Mouse (Mus musculus): ENCODE data around the gene A4gnt. TPM values are rescaled to one million over a fixed set of nuclear protein-coding genes. Genes with fewer than 3 reads are reported as not detected.
A peak's percentile ranks its signal among the peaks of the same experiment; 100 is the strongest.

A4gnt gene
- polyA plus RNA-seq (2015; fragmentation: Nextera tagmentation; extraction: Ambion mirVana) = not detected in 2 replicates

GRCm38 (mm10) chr9:99612202-99612601 is at the start of gene A4gnt:
TSS of gene A4gnt (plus strand) at chr9:99612502.
- no peak within 1 kb of the TSS for H3K4me3 ChIP-seq (ENCODE audit: low read length)
- no peak for ATAC-seq (ENCODE audit: low read depth)
- WGBS = 30% methylated on average over 2 of the region's 2 CpGs
- no peak within 1 kb of the TSS for H3K4me2 ChIP-seq (ENCODE audit: low read depth, low read length)
- H3K36me3 ChIP-seq (ENCODE audit: control insufficient read depth, insufficient read depth, low read length) = no peaks in the 10 kb centered on the region
- no peak within 1 kb of the TSS for H3K27ac ChIP-seq (ENCODE audit: low read length)
- H3K27me3 ChIP-seq (ENCODE audit: control insufficient read depth, insufficient read depth, low read depth, low read length) = no peaks in the 10 kb centered on the region
- no peaks in the 10 kb centered on the region for H3K9me3 ChIP-seq (ENCODE audit: control insufficient read depth, low read length)
- no peak within 1 kb of the TSS for H3K9ac ChIP-seq (ENCODE audit: low read length)
- no peaks in the 10 kb centered on the region for H3K4me1 ChIP-seq (replicated peaks; ENCODE audit: control insufficient read depth, insufficient read depth, low read length)

GRCm38 (mm10) chr9:99563714-99564113 is 48.6 kb upstream of the A4gnt start:
- H3K9me3 ChIP-seq (ENCODE audit: control insufficient read depth, low read length) = no peaks in the 10 kb centered on the region
- ATAC-seq (ENCODE audit: low read depth) = 0 out of 2 replicates have a peak, but pooled peaks have one; percentile 39
- WGBS = 14% methylated on average over 11 of the region's 11 CpGs
- no peaks in the 10 kb centered on the region for H3K27me3 ChIP-seq (ENCODE audit: control insufficient read depth, insufficient read depth, low read depth, low read length)
- peaks cover 5% of the 10 kb centered on the region; the same call in 1 of the 2 replicates for H3K4me1 ChIP-seq (replicated peaks; ENCODE audit: control insufficient read depth, insufficient read depth, low read length)
- no peak overlapping the region for H3K9ac ChIP-seq (ENCODE audit: low read length)
- no peaks in the 10 kb centered on the region for H3K36me3 ChIP-seq (ENCODE audit: control insufficient read depth, insufficient read depth, low read length)
- H3K27ac ChIP-seq (ENCODE audit: low read length) = no peak overlapping the region
- H3K4me2 ChIP-seq (ENCODE audit: low read depth, low read length) = no peak overlapping the region
- no peak overlapping the region for H3K4me3 ChIP-seq (ENCODE audit: low read length)

GRCm38 (mm10) chr9:99568023-99568346 is 44.3 kb upstream of the A4gnt start:
- no peaks in the 10 kb centered on the region for H3K27me3 ChIP-seq (ENCODE audit: control insufficient read depth, insufficient read depth, low read depth, low read length)
- H3K36me3 ChIP-seq (ENCODE audit: control insufficient read depth, insufficient read depth, low read length) = no peaks in the 10 kb centered on the region
- H3K27ac ChIP-seq (ENCODE audit: low read length) = peak overlapping the region; percentile 98
- H3K4me1 ChIP-seq (replicated peaks; ENCODE audit: control insufficient read depth, insufficient read depth, low read length) = peaks cover 5% of the 10 kb centered on the region
- under 1% methylated on average over 15 of the region's 15 CpGs for WGBS
- H3K4me3 ChIP-seq (ENCODE audit: low read length) = peak overlapping the region; percentile 77
- peak overlapping the region; percentile 91 for H3K4me2 ChIP-seq (ENCODE audit: low read depth, low read length)
- no peak; the same call in 1 of the 2 replicates for ATAC-seq (ENCODE audit: low read depth)
- H3K9me3 ChIP-seq (ENCODE audit: control insufficient read depth, low read length) = no peaks in the 10 kb centered on the region
- peak overlapping the region; percentile 92 for H3K9ac ChIP-seq (ENCODE audit: low read length)

- no peaks in the 10 kb centered on the region for H3K36me3 ChIP-seq (ENCODE audit: control insufficient read depth, insufficient read depth, low read length)
- H3K4me3 ChIP-seq (ENCODE audit: low read length) = peak within 1 kb of the TSS; percentile 77
- whole genome bisulfite sequencing = 0% methylated on average over 69 of the region's 70 CpGs
- H3K9me3 ChIP-seq (ENCODE audit: control insufficient read depth, low read length) = no peaks in the 10 kb centered on the region
- peak within 1 kb of the TSS; percentile 98 for H3K27ac ChIP-seq (ENCODE audit: low read length)
- peaks cover 5% of the 10 kb centered on the region for H3K4me1 ChIP-seq (replicated peaks; ENCODE audit: control insufficient read depth, insufficient read depth, low read length)
- peak within 1 kb of the TSS; percentile 91 for H3K4me2 ChIP-seq (ENCODE audit: low read depth, low read length)
- H3K9ac ChIP-seq (ENCODE audit: low read length) = peak within 1 kb of the TSS; percentile 92
- ATAC-seq (ENCODE audit: low read depth) = peak; percentile 97
- no peaks in the 10 kb centered on the region for H3K27me3 ChIP-seq (ENCODE audit: control insufficient read depth, insufficient read depth, low read depth, low read length)
These were observed 43.8 kb upstream of the A4gnt start, which contains the start of gene Armc8 for GRCm38 (mm10) chr9:99568347-99569070. TSS of gene Armc8 (minus strand) at chr9:99568899.

- no peaks in the 10 kb centered on the region for H3K27me3 ChIP-seq (ENCODE audit: control insufficient read depth, insufficient read depth, low read depth, low read length)
- peak overlapping the region; percentile 91 for H3K4me2 ChIP-seq (ENCODE audit: low read depth, low read length)
- H3K9me3 ChIP-seq (ENCODE audit: control insufficient read depth, low read length) = no peaks in the 10 kb centered on the region
- H3K27ac ChIP-seq (ENCODE audit: low read length) = peak overlapping the region; percentile 98
- peak overlapping the region; percentile 92 for H3K9ac ChIP-seq (ENCODE audit: low read length)
- ATAC-seq (ENCODE audit: low read depth) = no peak
- WGBS = 2% methylated on average over 9 of the region's 9 CpGs
- peaks cover 5% of the 10 kb centered on the region for H3K4me1 ChIP-seq (replicated peaks; ENCODE audit: control insufficient read depth, insufficient read depth, low read length)
- H3K36me3 ChIP-seq (ENCODE audit: control insufficient read depth, insufficient read depth, low read length) = no peaks in the 10 kb centered on the region
- peak overlapping the region; percentile 77 for H3K4me3 ChIP-seq (ENCODE audit: low read length)
These were observed 43.3 kb upstream of the A4gnt start for GRCm38 (mm10) chr9:99569071-99569397.

GRCm38 (mm10) chr9:99575677-99576480 is 36.4 kb upstream of the A4gnt start, which contains the start of gene Dbr1:
TSS of gene Dbr1 (plus strand) at chr9:99575799.
- Histone ChIP-seq H3K9ac (ENCODE audit: low read length) (peak within 1 kb of the TSS; percentile 96), H3K4me2 (ENCODE audit: low read depth, low read length) (peak within 1 kb of the TSS; percentile 46), H3K27me3 (ENCODE audit: control insufficient read depth, insufficient read depth, low read depth, low read length) (no peaks in the 10 kb centered on the region), H3K4me1 (replicated peaks; ENCODE audit: control insufficient read depth, insufficient read depth, low read length) (peaks cover 6% of the 10 kb centered on the region; the same call in 1 of the 2 replicates), H3K9me3 (ENCODE audit: control insufficient read depth, low read length) (no peaks in the 10 kb centered on the region), H3K27ac (ENCODE audit: low read length) (peak within 1 kb of the TSS; percentile 88), H3K4me3 (ENCODE audit: low read length) (peak within 1 kb of the TSS; percentile 94), H3K36me3 (ENCODE audit: control insufficient read depth, insufficient read depth, low read length) (0 out of 2 replicates have a peak, but pooled peaks cover 3% of the 10 kb centered on the region)
- peak; percentile 96 for ATAC-seq (ENCODE audit: low read depth)
- WGBS = under 1% methylated on average over 55 of the region's 57 CpGs

GRCm38 (mm10) chr9:99580655-99581054 is 31.6 kb upstream of the A4gnt start:
- H3K4me3 ChIP-seq (ENCODE audit: low read length) = no peak overlapping the region
- WGBS = 29% methylated on average over 2 of the region's 2 CpGs
- peaks cover 6% of the 10 kb centered on the region; the same call in 1 of the 2 replicates for H3K4me1 ChIP-seq (replicated peaks; ENCODE audit: control insufficient read depth, insufficient read depth, low read length)
- no peak overlapping the region for H3K9ac ChIP-seq (ENCODE audit: low read length)
- no peak overlapping the region for H3K27ac ChIP-seq (ENCODE audit: low read length)
- H3K4me2 ChIP-seq (ENCODE audit: low read depth, low read length) = no peak overlapping the region
- H3K27me3 ChIP-seq (ENCODE audit: control insufficient read depth, insufficient read depth, low read depth, low read length) = no peaks in the 10 kb centered on the region
- H3K36me3 ChIP-seq (ENCODE audit: control insufficient read depth, insufficient read depth, low read length) = peaks cover 21% of the 10 kb centered on the region
- H3K9me3 ChIP-seq (ENCODE audit: control insufficient read depth, low read length) = no peaks in the 10 kb centered on the region
- peak; percentile 43; the same call in 1 of the 2 replicates for ATAC-seq (ENCODE audit: low read depth)

GRCm38 (mm10) chr9:99587505-99588202 is 24.6 kb upstream of the A4gnt start:
- Histone ChIP-seq H3K9ac (ENCODE audit: low read length) (no peak overlapping the region), H3K27ac (ENCODE audit: low read length) (no peak overlapping the region), H3K27me3 (ENCODE audit: control insufficient read depth, insufficient read depth, low read depth, low read length) (no peaks in the 10 kb centered on the region), H3K4me1 (replicated peaks; ENCODE audit: control insufficient read depth, insufficient read depth, low read length) (no peaks in the 10 kb centered on the region), H3K4me2 (ENCODE audit: low read depth, low read length) (no peak overlapping the region), H3K4me3 (ENCODE audit: low read length) (no peak overlapping the region), H3K36me3 (ENCODE audit: control insufficient read depth, insufficient read depth, low read length) (peaks cover 8% of the 10 kb centered on the region), H3K9me3 (ENCODE audit: control insufficient read depth, low read length) (no peaks in the 10 kb centered on the region)
- 29% methylated on average over 8 of the region's 8 CpGs for WGBS
- peak; percentile 49; the same call in 1 of the 2 replicates for ATAC-seq (ENCODE audit: low read depth)

- H3K27me3 ChIP-seq (ENCODE audit: control insufficient read depth, insufficient read depth, low read depth, low read length) = no peaks in the 10 kb centered on the region
- 52% methylated on average over 8 of the region's 8 CpGs for WGBS
- no peak overlapping the region for H3K27ac ChIP-seq (ENCODE audit: low read length)
- no peaks in the 10 kb centered on the region for H3K4me1 ChIP-seq (replicated peaks; ENCODE audit: control insufficient read depth, insufficient read depth, low read length)
- H3K4me2 ChIP-seq (ENCODE audit: low read depth, low read length) = no peak overlapping the region
- H3K4me3 ChIP-seq (ENCODE audit: low read length) = no peak overlapping the region
- no peak overlapping the region for H3K9ac ChIP-seq (ENCODE audit: low read length)
- ATAC-seq (ENCODE audit: low read depth) = no peak
- no peaks in the 10 kb centered on the region for H3K36me3 ChIP-seq (ENCODE audit: control insufficient read depth, insufficient read depth, low read length)
- no peaks in the 10 kb centered on the region for H3K9me3 ChIP-seq (ENCODE audit: control insufficient read depth, low read length)
These were observed 21.2 kb upstream of the A4gnt start for GRCm38 (mm10) chr9:99591144-99591543.
